Mouse (Mus musculus): ENCODE data around the gene Gm9903. TPM values are rescaled to one million over a fixed set of nuclear protein-coding genes. Genes with fewer than 3 reads are reported as not detected.

Gene Gm9903
- polyA plus RNA-seq (2014; fragmentation: Illumina TruSeq; extraction: RNeasy Lipid Tissue Mini Kit (QIAGEN cat#74804)) = not detected

GRCm38 (mm10) chr5:33629301-33629987 lies at the start of gene Gm9903, which contains the start of gene Fam53a:
Gene Gm9903 (plus strand): TSS chr5:33629925.
Gene Fam53a (minus strand): TSS chr5:33629635.

GRCm38 (mm10) chr5:33651921-33652782 lies 22.4 kb downstream of the Gm9903 start, which contains the start of gene Slbp:
Gene Slbp (minus strand): TSS chr5:33652574.

GRCm38 (mm10) chr5:33657787-33658663 lies 28.3 kb downstream of the Gm9903 start, which contains the start of the genes Tacc3 and Tmem129:
Gene Tacc3 (plus strand): TSS chr5:33658128.
Gene Tmem129 (minus strand): TSS chr5:33658416.

Other genes with a start within 250 kb of the Gm9903 start
- gene Nkx1-1, start 195.9 kb upstream of the Gm9903 start, polyA plus RNA-seq (2014; fragmentation: Illumina TruSeq; extraction: RNeasy Lipid Tissue Mini Kit (QIAGEN cat#74804)) = not detected
- gene Fam53a, start 290 bp upstream of the Gm9903 start, polyA plus RNA-seq (2014; fragmentation: Illumina TruSeq; extraction: RNeasy Lipid Tissue Mini Kit (QIAGEN cat#74804)) = 13.2 TPM
- 202 TPM for gene Slbp, start 22.6 kb downstream of the Gm9903 start, polyA plus RNA-seq (2014; fragmentation: Illumina TruSeq; extraction: RNeasy Lipid Tissue Mini Kit (QIAGEN cat#74804))
- gene Tacc3, start 28.2 kb downstream of the Gm9903 start, polyA plus RNA-seq (2014; fragmentation: Illumina TruSeq; extraction: RNeasy Lipid Tissue Mini Kit (QIAGEN cat#74804)) = 150 TPM
- gene Tmem129, start 28.5 kb downstream of the Gm9903 start, polyA plus RNA-seq (2014; fragmentation: Illumina TruSeq; extraction: RNeasy Lipid Tissue Mini Kit (QIAGEN cat#74804)) = 12.6 TPM
- 0.43 TPM for gene Fgfr3, start 91.7 kb downstream of the Gm9903 start, polyA plus RNA-seq (2014; fragmentation: Illumina TruSeq; extraction: RNeasy Lipid Tissue Mini Kit (QIAGEN cat#74804))
- gene Letm1, start 152.9 kb downstream of the Gm9903 start, polyA plus RNA-seq (2014; fragmentation: Illumina TruSeq; extraction: RNeasy Lipid Tissue Mini Kit (QIAGEN cat#74804)) = 7.2 TPM
- 171 TPM for gene Nsd2, start 190.8 kb downstream of the Gm9903 start, polyA plus RNA-seq (2014; fragmentation: Illumina TruSeq; extraction: RNeasy Lipid Tissue Mini Kit (QIAGEN cat#74804))